Mouse (Mus musculus) left cerebral cortex, postnatal 4 days (tissue): ENCODE data around the gene Ctdspl. TPM values are rescaled to one million over a fixed set of nuclear protein-coding genes. Genes with fewer than 3 reads are reported as not detected.

Source experiments
- DNase-seq: peaks from one replicate; pipeline ENCODE4 v3.0.0-alpha.2; 2022
- intact Hi-C: fragments of 180-260 bp; cut with DNase I; formaldehyde crosslinking; loops from one replicate; pipeline ENCODE4 v1.15.1; 2025
- total RNA-seq, 2 experiments: library from RNA; stranded (reverse); gene quantifications; 2 replicates each; pipeline ENCODE4 v1.2.3; 2021

Ctdspl gene
- total RNA-seq, 2 experiments from 2014 or later = 18.3 to 19.6 TPM

- intact Hi-C loops = no loop called here
- no peak for DNase-seq
These were observed 17.7 kb downstream of the Ctdspl start for GRCm38 (mm10) chr9:118943941-118944340.

GRCm38 (mm10) chr9:118944388-118944787 lies 18.1 kb downstream of the Ctdspl start:
- intact Hi-C loops = no loop called here

GRCm38 (mm10) chr9:118948486-118948885 lies 22.2 kb downstream of the Ctdspl start:
- DNase-seq = no peak
- intact Hi-C loops = no loop called here

More at GRCm38 (mm10) chr9:118944388-118944787, 18.1 kb downstream of the Ctdspl start:
- no peak for DNase-seq

- intact Hi-C loops = no loop called here
- no peak for DNase-seq
These were observed 22.9 kb downstream of the Ctdspl start for GRCm38 (mm10) chr9:118949124-118949523.

DNA sequence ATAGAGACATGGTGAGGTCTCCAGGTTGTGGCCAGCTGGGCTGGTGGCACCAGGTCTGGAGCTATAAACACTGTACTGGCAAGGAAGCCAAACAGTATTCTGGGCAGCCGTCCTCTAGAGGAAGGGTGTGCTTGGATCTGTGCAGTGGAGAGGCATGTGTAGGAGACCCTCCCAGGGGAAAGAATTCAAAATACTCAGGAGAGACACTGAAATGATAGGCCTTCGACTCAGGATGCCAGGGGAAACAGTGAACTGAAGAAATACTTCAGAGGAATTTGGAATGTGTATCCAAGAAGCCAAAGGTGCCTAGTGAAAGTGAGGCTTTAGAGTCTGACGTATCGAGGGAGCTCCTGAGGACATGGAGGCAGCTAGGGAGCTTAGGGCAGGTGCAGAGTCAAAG lies 23.4 kb downstream of the Ctdspl start:
- DNase-seq = no peak

GRCm38 (mm10) chr9:118950061-118950460 lies 23.8 kb downstream of the Ctdspl start:
- DNase-seq = no peak
- intact Hi-C loops = no loop called here

More for the DNA sequence above, 23.4 kb downstream of the Ctdspl start:
- intact Hi-C loops = no loop called here

DNA sequence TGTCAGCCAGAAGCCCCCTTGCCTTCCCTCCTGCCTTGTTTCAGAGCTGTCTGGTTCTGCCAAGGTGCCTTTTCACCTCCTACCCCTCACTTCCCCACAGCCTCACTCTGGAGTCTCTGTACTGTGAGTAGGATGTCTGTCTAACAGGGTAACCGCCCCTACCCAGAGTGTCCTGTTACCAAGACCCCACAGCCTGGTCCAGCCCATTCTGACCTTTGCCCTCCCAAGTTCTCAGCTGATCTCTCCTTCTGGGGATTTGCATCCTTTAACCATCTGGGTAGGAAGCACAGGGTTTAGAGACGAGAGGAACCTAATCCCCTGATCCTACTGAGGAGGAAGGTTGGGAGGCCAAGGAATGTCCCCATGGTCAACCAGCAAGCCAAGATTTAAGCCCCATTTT lies 24.5 kb downstream of the Ctdspl start:
- intact Hi-C loops = no loop called here
- DNase-seq = no peak

- intact Hi-C loops = no loop called here
- no peak for DNase-seq
These were observed 25.1 kb downstream of the Ctdspl start for GRCm38 (mm10) chr9:118951381-118951780.

- intact Hi-C loops = no loop called here
- no peak for DNase-seq
These were observed 25.9 kb downstream of the Ctdspl start for GRCm38 (mm10) chr9:118952180-118952579.

GRCm38 (mm10) chr9:118953465-118954194 lies 27.4 kb downstream of the Ctdspl start:
- DNase-seq = no peak
- intact Hi-C loops = no loop called here

GRCm38 (mm10) chr9:118958802-118959201 lies 32.5 kb downstream of the Ctdspl start:
- no peak for DNase-seq
- intact Hi-C loops = no loop called here

GRCm38 (mm10) chr9:118960415-118961091 lies 34.3 kb downstream of the Ctdspl start:
- intact Hi-C loops = no loop called here
- DNase-seq = no peak

- DNase-seq = no peak
- intact Hi-C loops = no loop called here
These were observed 36.9 kb downstream of the Ctdspl start for GRCm38 (mm10) chr9:118963149-118963548.

DNA sequence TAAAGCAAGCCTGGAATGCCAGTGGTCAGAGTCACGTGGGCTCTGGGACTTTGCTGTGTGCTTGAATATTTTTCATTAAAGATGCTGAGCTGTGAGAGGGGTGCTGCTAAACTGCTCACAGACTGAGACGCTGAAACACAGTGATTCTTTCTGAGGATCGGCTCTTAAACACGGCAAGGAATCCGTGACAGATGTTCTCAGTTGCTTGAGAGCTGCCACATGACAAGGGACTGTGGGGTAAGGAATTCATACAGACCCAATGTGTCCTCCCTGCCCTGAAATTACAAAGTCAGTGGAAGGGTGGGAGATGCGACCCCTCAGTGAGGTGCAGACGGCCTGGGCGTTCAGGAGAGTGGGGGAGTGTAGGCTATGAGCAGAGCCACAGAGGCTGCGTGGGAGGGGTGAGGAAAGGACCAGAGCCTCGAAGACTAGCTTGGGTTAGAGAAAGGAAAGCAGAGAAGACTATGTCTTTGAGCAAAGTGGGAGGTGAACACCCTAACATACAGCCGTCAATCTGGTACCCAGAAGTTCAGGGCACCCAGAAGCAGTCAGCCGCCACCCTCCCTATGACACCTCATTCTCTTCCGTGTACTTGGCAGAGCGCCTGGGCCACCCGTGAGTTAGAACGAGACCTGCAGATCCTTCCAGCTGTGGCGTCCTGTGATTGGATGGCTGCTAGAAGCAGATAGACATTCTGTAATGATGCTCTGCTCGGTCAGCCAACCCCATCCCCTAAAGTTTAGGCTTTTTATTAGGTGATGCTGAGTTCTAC lies 38.2 kb downstream of the Ctdspl start:
- no peak for DNase-seq
- intact Hi-C loops = no loop called here

DNA sequence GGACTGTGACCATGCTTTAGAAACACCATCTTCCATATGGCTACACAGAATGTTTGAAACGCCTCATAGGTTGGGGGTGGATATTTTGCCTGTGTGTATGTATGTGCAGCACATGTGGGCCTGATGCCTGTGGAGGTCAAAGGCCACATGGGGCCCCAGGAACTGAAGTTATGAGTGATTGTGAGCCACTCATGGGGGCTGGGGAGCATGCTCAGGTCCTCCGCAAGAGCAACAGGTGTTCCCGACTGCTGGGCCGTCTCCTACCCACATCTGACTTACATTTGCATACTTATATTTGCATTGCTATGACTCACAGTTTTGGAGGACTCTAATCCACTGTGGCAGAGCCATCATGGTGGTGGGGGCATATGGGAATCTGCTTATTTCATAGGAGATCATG lies 43.6 kb downstream of the Ctdspl start:
- DNase-seq = no peak
- intact Hi-C loops = no loop called here

GRCm38 (mm10) chr9:118973028-118973427 lies 46.8 kb downstream of the Ctdspl start:
- DNase-seq = no peak
- intact Hi-C loops = no loop called here

DNA sequence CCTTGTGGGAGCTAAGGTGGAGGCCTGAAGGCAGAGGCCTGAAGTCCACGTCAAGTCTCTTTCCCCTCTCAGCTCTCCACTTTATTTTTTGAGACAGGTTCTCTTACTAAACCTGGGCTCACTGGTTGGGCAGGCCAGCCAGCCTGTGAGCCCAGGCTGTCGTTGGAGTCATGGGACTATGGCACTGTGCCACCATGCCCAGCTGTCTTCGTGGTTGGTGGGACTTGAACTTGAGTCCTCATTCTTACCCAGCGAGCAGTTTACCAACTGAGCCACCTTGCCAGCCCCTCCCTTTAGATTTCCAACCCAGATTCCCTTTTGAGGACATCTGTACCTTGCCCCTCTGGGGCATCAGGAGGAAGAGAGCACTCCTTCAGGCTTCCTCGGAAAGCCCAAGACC lies 47.3 kb downstream of the Ctdspl start:
- intact Hi-C loops = no loop called here
- peak; percentile 15 for DNase-seq

GRCm38 (mm10) chr9:118974148-118974547 lies 47.9 kb downstream of the Ctdspl start:
- DNase-seq = peak; percentile 10
- intact Hi-C loops = no loop called here

- intact Hi-C loops = no loop called here
- no peak for DNase-seq
These were observed 49.0 kb downstream of the Ctdspl start for GRCm38 (mm10) chr9:118975211-118975671.

GRCm38 (mm10) chr9:118975758-118976157 lies 49.5 kb downstream of the Ctdspl start:
- no peak for DNase-seq
- intact Hi-C loops = no loop called here

DNA sequence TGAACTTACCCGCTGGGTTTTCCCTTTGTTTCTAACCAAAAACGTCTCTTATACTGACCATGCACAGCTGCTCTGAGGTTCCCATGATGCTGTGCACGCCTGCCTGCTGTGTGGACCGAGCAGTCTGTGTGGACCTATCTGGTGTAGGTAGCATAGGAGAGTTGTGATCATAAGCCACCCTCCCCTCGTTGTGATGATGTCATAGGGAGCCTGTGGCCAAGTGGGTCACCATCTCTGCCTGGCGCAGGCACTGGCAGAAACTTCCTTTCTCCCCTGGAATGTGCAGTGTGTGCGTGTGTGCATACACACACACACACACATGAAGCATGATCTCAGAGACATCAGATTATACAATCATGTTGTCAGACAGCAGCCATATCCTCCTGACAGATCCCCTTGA lies 50.3 kb downstream of the Ctdspl start:
- intact Hi-C loops = no loop called here
- DNase-seq = no peak
